Mouse (Mus musculus) cerebellum, adult 2 months (tissue): Measurements from ENCODE around the gene Tespa1.

ENCODE experiments used
- CTCF ChIP-seq: fragments of 200-500 bp; IDR thresholded peaks from 2 replicates; pipeline ENCODE4 v1.5.1; 2011; ENCODE audit warnings: low read depth, mild to moderate bottlenecking, control low read depth, low read length, moderate library complexity, borderline replicate concordance; ENCODE audit not compliant: insufficient read depth
- POLR2A ChIP-seq: fragments of 200-500 bp; IDR thresholded peaks from 2 replicates; pipeline ENCODE4 v1.6.1; 2011; ENCODE audit warnings: low read length, control low read depth, borderline replicate concordance; ENCODE audit not compliant: insufficient read depth

GRCm38 (mm10) chr10:130276496-130276895, 46.2 kb upstream of the Tespa1 start:
- TF ChIP-seq CTCF: no peak
- no peak for TF ChIP-seq POLR2A
